Mouse (Mus musculus) hindbrain, embryonic 12.5 days (tissue): ENCODE measurements at regions not wholly inside any gene's neighbourhood (a gene's known extent, or its start where the extent isn't known, plus 50 kb on each side); places are given as distances from the start of the nearest gene placed in this dataset.
A peak's percentile ranks its signal among the peaks of the same experiment; 100 is the strongest.

Experiments
- ATAC-seq: fragments of 200-750 bp; cut with Nextera tagmentation; 2 replicates; pipeline ENCODE4 v1.8.0; 2017; ENCODE audit warnings: moderate TSS enrichment; ENCODE audit not compliant: low FRiP score
- H3K27ac ChIP-seq: fragments of 300-500 bp; sonication (generic); 2 replicates; pipeline ENCODE4 v1.5.1; 2016; ENCODE audit warnings: mild to moderate bottlenecking
- H3K27me3 ChIP-seq: fragments of 300-500 bp; sonication (generic); 2 replicates; pipeline ENCODE4 v1.6.1; 2016; ENCODE audit warnings: mild to moderate bottlenecking
- H3K36me3 ChIP-seq: fragments of 300-500 bp; sonication (generic); 2 replicates; pipeline ENCODE4 v1.6.1; 2016; ENCODE audit warnings: mild to moderate bottlenecking
- H3K4me1 ChIP-seq: fragments of 300-500 bp; sonication (generic); 2 replicates; pipeline ENCODE4 v1.6.1; 2016
- H3K4me2 ChIP-seq: fragments of 300-500 bp; sonication (generic); replicated peaks from 2 replicates; pipeline ENCODE4 v1.6.1; 2016; ENCODE audit warnings: mild to moderate bottlenecking
- H3K4me3 ChIP-seq: fragments of 300-500 bp; sonication (generic); 2 replicates; pipeline ENCODE4 v1.5.1; 2016; ENCODE audit warnings: mild to moderate bottlenecking
- H3K9ac ChIP-seq: fragments of 300-500 bp; sonication (generic); 2 replicates; pipeline ENCODE4 v1.6.1; 2016; ENCODE audit warnings: mild to moderate bottlenecking, moderate library complexity
- H3K9me3 ChIP-seq: fragments of 300-500 bp; sonication (generic); replicated peaks from 2 replicates; pipeline ENCODE4 v1.6.1; 2016; ENCODE audit warnings: mild to moderate bottlenecking
- whole genome bisulfite sequencing: fragments of 180-500 bp; shearing (Covaris S2); methylation state at CpG from one replicate; pipeline ENCODE4 v1.1.7; 2016; 5-methylcytosine and 5-hydroxymethylcytosine counted together

GRCm38 (mm10) chr16:79986746-79987145, 895.8 kb upstream of the Tmprss15 start:
- Histone ChIP-seq H3K36me3 (no peaks in the 10 kb centered on the region), H3K4me2 (no peak overlapping the region), H3K27me3 (no peaks in the 10 kb centered on the region), H3K4me3 (no peak overlapping the region), H3K27ac (no peak overlapping the region), H3K4me1 (no peaks in the 10 kb centered on the region), H3K9ac (no peak overlapping the region), H3K9me3 (no peaks in the 10 kb centered on the region)
- ATAC-seq, result no peak
- 84% methylated on average over 2 of the region's 2 CpGs for WGBS

- H3K9ac ChIP-seq, result no peak overlapping the region
- H3K27ac ChIP-seq, result no peak overlapping the region
- H3K27me3 ChIP-seq, result no peaks in the 10 kb centered on the region
- no peak overlapping the region for H3K4me2 ChIP-seq
- 0 out of 2 replicates have a peak, but pooled peaks have one; percentile 35 for ATAC-seq
- 76% methylated on average over 6 of the region's 6 CpGs for WGBS
- H3K4me3 ChIP-seq, result no peak overlapping the region
- H3K9me3 ChIP-seq, result no peaks in the 10 kb centered on the region
- H3K36me3 ChIP-seq, result no peaks in the 10 kb centered on the region
- no peaks in the 10 kb centered on the region for H3K4me1 ChIP-seq
Observed at GRCm38 (mm10) chr16:79972146-79972545, 881.2 kb upstream of the Tmprss15 start.

- no peaks in the 10 kb centered on the region for H3K36me3 ChIP-seq
- H3K4me2 ChIP-seq, result no peak overlapping the region
- no peaks in the 10 kb centered on the region for H3K9me3 ChIP-seq
- H3K4me1 ChIP-seq, result no peaks in the 10 kb centered on the region
- no peak overlapping the region for H3K4me3 ChIP-seq
- no peak overlapping the region for H3K9ac ChIP-seq
- ATAC-seq, result no peak
- no peak overlapping the region for H3K27ac ChIP-seq
- WGBS, result 65% methylated on average over 2 of the region's 2 CpGs
- H3K27me3 ChIP-seq, result no peaks in the 10 kb centered on the region
Observed at GRCm38 (mm10) chr16:79937042-79937441, 846.1 kb upstream of the Tmprss15 start.

GRCm38 (mm10) chr16:79907126-79907525, 816.2 kb upstream of the Tmprss15 start:
- Histone ChIP-seq H3K27me3 (no peaks in the 10 kb centered on the region), H3K4me1 (no peaks in the 10 kb centered on the region), H3K4me3 (no peak overlapping the region), H3K9ac (no peak overlapping the region), H3K27ac (no peak overlapping the region), H3K9me3 (no peaks in the 10 kb centered on the region), H3K4me2 (no peak overlapping the region), H3K36me3 (no peaks in the 10 kb centered on the region)
- ATAC-seq, result no peak
- 61% methylated on average over 1 of the region's 1 CpGs for WGBS

GRCm38 (mm10) chr16:79901467-79901866, 810.6 kb upstream of the Tmprss15 start:
- Histone ChIP-seq H3K27ac (no peak overlapping the region), H3K27me3 (no peaks in the 10 kb centered on the region), H3K9me3 (no peaks in the 10 kb centered on the region), H3K36me3 (no peaks in the 10 kb centered on the region), H3K4me3 (no peak overlapping the region), H3K4me1 (no peaks in the 10 kb centered on the region), H3K9ac (no peak overlapping the region), H3K4me2 (no peak overlapping the region)
- 82% methylated on average over 2 of the region's 2 CpGs for WGBS
- no peak for ATAC-seq

- Histone ChIP-seq H3K9ac (no peak overlapping the region), H3K9me3 (no peaks in the 10 kb centered on the region), H3K36me3 (no peaks in the 10 kb centered on the region), H3K4me3 (no peak overlapping the region), H3K27ac (no peak overlapping the region), H3K4me1 (no peaks in the 10 kb centered on the region), H3K4me2 (no peak overlapping the region), H3K27me3 (no peaks in the 10 kb centered on the region)
- no peak for ATAC-seq
- 82% methylated on average over 3 of the region's 3 CpGs for WGBS
Observed at GRCm38 (mm10) chr16:79881855-79882254, 791.0 kb upstream of the Tmprss15 start.

- Histone ChIP-seq H3K9ac (no peak overlapping the region), H3K27me3 (no peaks in the 10 kb centered on the region), H3K9me3 (no peaks in the 10 kb centered on the region), H3K36me3 (no peaks in the 10 kb centered on the region), H3K4me2 (no peak overlapping the region), H3K4me3 (no peak overlapping the region), H3K27ac (no peak overlapping the region), H3K4me1 (no peaks in the 10 kb centered on the region)
- 93% methylated on average over 4 of the region's 4 CpGs for WGBS
- no peak for ATAC-seq
Observed at GRCm38 (mm10) chr16:79878063-79878462, 787.2 kb upstream of the Tmprss15 start.

GRCm38 (mm10) chr16:79876827-79877226, 785.9 kb upstream of the Tmprss15 start:
- no peak overlapping the region for H3K4me3 ChIP-seq
- H3K9ac ChIP-seq, result no peak overlapping the region
- no peaks in the 10 kb centered on the region for H3K4me1 ChIP-seq
- 83% methylated on average over 1 of the region's 1 CpGs for WGBS
- no peaks in the 10 kb centered on the region for H3K9me3 ChIP-seq
- ATAC-seq, result no peak
- no peaks in the 10 kb centered on the region for H3K36me3 ChIP-seq
- no peak overlapping the region for H3K27ac ChIP-seq
- no peaks in the 10 kb centered on the region for H3K27me3 ChIP-seq
- no peak overlapping the region for H3K4me2 ChIP-seq

- Histone ChIP-seq H3K4me1 (no peaks in the 10 kb centered on the region), H3K27me3 (no peaks in the 10 kb centered on the region), H3K4me3 (no peak overlapping the region), H3K4me2 (no peak overlapping the region), H3K36me3 (no peaks in the 10 kb centered on the region), H3K27ac (no peak overlapping the region), H3K9me3 (no peaks in the 10 kb centered on the region), H3K9ac (no peak overlapping the region)
- peak; percentile 50 for ATAC-seq
- 84% methylated on average over 8 of the region's 8 CpGs for WGBS
Observed at GRCm38 (mm10) chr16:79870578-79871270, 779.8 kb upstream of the Tmprss15 start.

GRCm38 (mm10) chr16:79859540-79859939, 768.6 kb upstream of the Tmprss15 start:
- Histone ChIP-seq H3K9me3 (no peaks in the 10 kb centered on the region), H3K4me1 (no peaks in the 10 kb centered on the region), H3K27ac (no peak overlapping the region), H3K27me3 (no peaks in the 10 kb centered on the region), H3K9ac (no peak overlapping the region), H3K36me3 (no peaks in the 10 kb centered on the region), H3K4me2 (no peak overlapping the region), H3K4me3 (no peak overlapping the region)
- WGBS, result 77% methylated on average over 1 of the region's 1 CpGs
- ATAC-seq, result no peak

- WGBS, result 66% methylated on average over 7 of the region's 7 CpGs
- Histone ChIP-seq H3K4me1 (no peaks in the 10 kb centered on the region), H3K4me2 (no peak overlapping the region), H3K4me3 (no peak overlapping the region), H3K27me3 (no peaks in the 10 kb centered on the region), H3K36me3 (no peaks in the 10 kb centered on the region), H3K9me3 (no peaks in the 10 kb centered on the region), H3K27ac (no peak overlapping the region), H3K9ac (no peak overlapping the region)
- ATAC-seq, result no peak
Observed at GRCm38 (mm10) chr16:79849152-79849551, 758.3 kb upstream of the Tmprss15 start.

- H3K4me2 ChIP-seq, result no peak overlapping the region
- WGBS, result 48% methylated on average over 1 of the region's 1 CpGs
- no peaks in the 10 kb centered on the region for H3K9me3 ChIP-seq
- no peaks in the 10 kb centered on the region for H3K36me3 ChIP-seq
- no peaks in the 10 kb centered on the region for H3K4me1 ChIP-seq
- no peak for ATAC-seq
- no peaks in the 10 kb centered on the region for H3K27me3 ChIP-seq
- H3K9ac ChIP-seq, result no peak overlapping the region
- H3K4me3 ChIP-seq, result no peak overlapping the region
- H3K27ac ChIP-seq, result no peak overlapping the region
Observed at GRCm38 (mm10) chr16:79816913-79817312, 726.0 kb upstream of the Tmprss15 start.

GRCm38 (mm10) chr16:79778729-79779128, 687.8 kb upstream of the Tmprss15 start:
- Histone ChIP-seq H3K9ac (no peak overlapping the region), H3K9me3 (no peaks in the 10 kb centered on the region), H3K27me3 (no peaks in the 10 kb centered on the region), H3K4me1 (no peaks in the 10 kb centered on the region), H3K27ac (no peak overlapping the region), H3K4me2 (no peak overlapping the region), H3K4me3 (no peak overlapping the region), H3K36me3 (no peaks in the 10 kb centered on the region)
- 72% methylated on average over 3 of the region's 3 CpGs for WGBS
- ATAC-seq, result no peak
